Mouse (Mus musculus) heart, postnatal 0 days (tissue): ENCODE measurements around the gene Ranbp2. TPM values are rescaled to one million over a fixed set of nuclear protein-coding genes. Genes with fewer than 3 reads are reported as not detected.
A peak's percentile ranks its signal among the peaks of the same experiment; 100 is the strongest.

Experiments
- ATAC-seq: fragments of 200-750 bp; cut with Nextera tagmentation; 2 replicates; pipeline ENCODE4 v1.8.0; 2017; ENCODE audit warnings: low read depth, moderate number of reproducible peaks, moderate library complexity; ENCODE audit not compliant: insufficient read depth
- DNase-seq: peaks from one replicate; pipeline ENCODE4 v3.0.0-alpha.2; 2016; ENCODE audit warnings: low spot score
- H3K27ac ChIP-seq: fragments of 300-500 bp; sonication (generic); 2 replicates; pipeline ENCODE4 v1.5.1; 2014; ENCODE audit warnings: low read depth, mild to moderate bottlenecking
- H3K27me3 ChIP-seq: fragments of 300-500 bp; sonication (generic); 2 replicates; pipeline ENCODE4 v1.6.1; 2014; ENCODE audit warnings: low read length, mixed read lengths; ENCODE audit not compliant: control insufficient read depth, insufficient read depth
- H3K36me3 ChIP-seq: fragments of 300-500 bp; sonication (generic); replicated peaks from 2 replicates; pipeline ENCODE4 v1.6.1; 2014; ENCODE audit warnings: low read length, mixed read lengths; ENCODE audit not compliant: control insufficient read depth, insufficient read depth
- H3K4me1 ChIP-seq: fragments of 300-500 bp; sonication (generic); 2 replicates; pipeline ENCODE4 v1.6.1; 2014; ENCODE audit warnings: antibody characterized with exemption; ENCODE audit not compliant: control insufficient read depth, insufficient read depth
- H3K4me2 ChIP-seq: fragments of 300-500 bp; sonication (generic); 2 replicates; pipeline ENCODE4 v1.6.1; 2014; ENCODE audit warnings: low read depth, mild to moderate bottlenecking, low read length, moderate library complexity
- H3K4me3 ChIP-seq: fragments of 300-500 bp; sonication (generic); 2 replicates; pipeline ENCODE4 v1.5.1; 2014; ENCODE audit warnings: low read depth, low read length
- H3K9ac ChIP-seq: fragments of 300-500 bp; sonication (generic); replicated peaks from 2 replicates; pipeline ENCODE4 v1.6.1; 2014; ENCODE audit warnings: low read depth, low read length, mixed read lengths
- H3K9me3 ChIP-seq: fragments of 300-500 bp; sonication (generic); replicated peaks from 2 replicates; pipeline ENCODE4 v1.6.1; 2016; ENCODE audit warnings: low read length; ENCODE audit not compliant: control insufficient read depth
- CTCF ChIP-seq: IDR thresholded peaks from 2 replicates; pipeline ENCODE4 v1.5.1; 2016; ENCODE audit warnings: antibody characterized with exemption, control low read depth, low read depth
- EP300 ChIP-seq: IDR thresholded peaks from 2 replicates; pipeline ENCODE4 v1.6.1; 2016; ENCODE audit warnings: antibody characterized with exemption, low read depth
- WGBS: fragments of 180-500 bp; shearing (Covaris S2); extraction: QIAGEN DNeasy Blood & Tissue Kit; methylation state at CpG from one replicate; pipeline ENCODE4 v1.1.7; 2014; 5-methylcytosine and 5-hydroxymethylcytosine counted together
- polyA plus RNA-seq: library from polyadenylated mRNA; unstranded; fragments of >200 nt; fragmentation: Nextera tagmentation; extraction: Ambion mirVana; gene quantifications from 2 replicates; pipeline ENCODE4 v1.2.1, GENCODE M21; 2015
- total RNA-seq: library from RNA; depleted of rRNA; stranded (reverse); fragments of >200 nt; gene quantifications from 2 replicates; pipeline ENCODE4 v1.2.3, GENCODE M21; 2014; ENCODE audit warnings: low replicate concordance

The Ranbp2 gene
- total and polyA plus RNA-seq, 2 experiments from 2014 or later: 8.8 to 32.9 TPM

DNA sequence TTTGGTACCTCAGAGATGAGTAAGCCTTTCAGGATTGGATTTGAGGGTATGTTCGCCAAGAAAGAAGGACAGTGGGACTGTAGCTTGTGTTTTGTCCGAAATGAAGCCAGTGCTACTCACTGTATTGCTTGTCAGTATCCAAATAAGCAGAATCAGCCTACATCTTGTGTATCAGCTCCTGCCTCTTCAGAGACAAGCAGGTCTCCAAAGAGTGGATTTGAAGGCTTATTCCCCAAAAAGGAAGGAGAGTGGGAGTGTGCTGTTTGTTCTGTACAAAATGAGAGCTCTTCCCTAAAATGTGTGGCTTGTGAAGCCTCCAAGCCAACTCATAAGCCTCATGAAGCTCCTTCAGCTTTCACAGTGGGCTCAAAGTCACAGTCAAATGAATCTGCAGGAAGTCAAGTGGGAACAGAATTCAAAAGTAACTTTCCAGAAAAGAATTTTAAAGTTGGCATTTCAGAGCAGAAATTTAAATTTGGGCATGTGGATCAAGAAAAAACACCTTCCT, 31.4 kb downstream of the Ranbp2 start:
- Histone ChIP-seq H3K4me1 (no peaks in the 10 kb centered on the region), H3K4me3 (no peak overlapping the region), H3K36me3 (peaks cover 67% of the 10 kb centered on the region), H3K4me2 (no peak overlapping the region), H3K27me3 (no peaks in the 10 kb centered on the region), H3K9ac (no peak overlapping the region), H3K9me3 (no peaks in the 10 kb centered on the region), H3K27ac (no peak overlapping the region)
- TF ChIP-seq EP300: no peak
- no peak for TF ChIP-seq CTCF
- DNase-seq (no peak), ATAC-seq (no peak)
- WGBS: 95% methylated on average over 2 of the region's 2 CpGs

- WGBS: 91% methylated on average over 4 of the region's 4 CpGs
- Histone ChIP-seq H3K27me3 (no peaks in the 10 kb centered on the region), H3K4me1 (no peaks in the 10 kb centered on the region), H3K36me3 (peaks cover 79% of the 10 kb centered on the region), H3K4me3 (no peak overlapping the region), H3K4me2 (no peak overlapping the region), H3K27ac (no peak overlapping the region), H3K9me3 (no peaks in the 10 kb centered on the region), H3K9ac (no peak overlapping the region)
- no peak for DNase-seq
- no peak for ATAC-seq
- TF ChIP-seq CTCF: no peak
- no peak for TF ChIP-seq EP300
These were observed 33.3 kb downstream of the Ranbp2 start for GRCm38 (mm10) chr10:58479954-58480490.

DNA sequence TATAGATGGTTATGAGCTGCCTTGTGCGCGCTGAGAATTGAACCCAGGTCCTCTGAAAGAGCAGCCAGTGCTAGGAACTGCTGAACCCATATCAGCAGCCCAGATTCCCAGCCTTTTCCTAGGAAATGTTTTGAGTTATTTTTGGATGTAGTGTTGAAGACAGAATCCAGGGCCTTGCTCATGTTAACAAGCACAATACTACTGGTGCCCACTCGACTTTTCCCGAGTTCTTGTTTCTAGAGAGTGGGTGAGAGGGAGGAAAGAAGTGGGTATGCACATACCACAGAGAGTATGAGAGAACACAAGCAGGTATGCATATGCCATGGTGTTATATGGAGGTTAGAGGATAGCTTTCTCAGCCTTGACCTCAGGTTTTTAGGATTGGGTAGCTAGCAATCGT, 44.3 kb downstream of the Ranbp2 start:
- no peak for ATAC-seq
- no peaks in the 10 kb centered on the region for H3K9me3 ChIP-seq
- H3K36me3 ChIP-seq: peaks cover 60% of the 10 kb centered on the region
- DNase-seq: no peak
- no peak overlapping the region for H3K4me3 ChIP-seq
- WGBS: 66% methylated on average over 5 of the region's 5 CpGs
- no peak for TF ChIP-seq EP300
- H3K4me1 ChIP-seq: no peaks in the 10 kb centered on the region
- no peak overlapping the region for H3K27ac ChIP-seq
- no peaks in the 10 kb centered on the region for H3K27me3 ChIP-seq
- no peak overlapping the region for H3K4me2 ChIP-seq
- no peak overlapping the region for H3K9ac ChIP-seq

DNA sequence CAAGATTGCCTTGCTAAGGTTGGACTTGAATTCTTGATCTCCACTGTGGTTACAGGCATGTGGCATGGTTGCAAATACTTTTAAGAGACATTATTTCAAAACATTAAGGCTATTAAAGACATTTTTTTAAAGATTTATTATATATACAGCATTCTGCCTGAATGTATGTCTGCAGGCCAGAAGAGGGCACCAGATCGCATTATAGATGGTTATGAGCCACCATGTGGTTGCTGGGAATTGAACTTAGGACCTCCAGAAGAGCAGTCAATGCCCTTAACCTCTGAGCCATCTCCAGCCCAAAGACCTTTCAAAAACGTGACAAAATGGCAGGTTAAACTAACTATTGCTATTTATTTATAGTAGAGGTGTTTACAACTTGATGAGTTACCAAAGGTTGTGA, 48.9 kb downstream of the Ranbp2 start:
- Histone ChIP-seq H3K4me2 (no peak overlapping the region), H3K9me3 (no peaks in the 10 kb centered on the region)
- WGBS: 84% methylated on average over 2 of the region's 2 CpGs

GRCm38 (mm10) chr10:58496732-58497131, 50.0 kb downstream of the Ranbp2 start:
- ATAC-seq (no peak), DNase-seq (no peak)
- peak overlapping the region; percentile 69; the same call in 1 of the 2 replicates for H3K4me2 ChIP-seq
- TF ChIP-seq EP300: no peak
- TF ChIP-seq CTCF: no peak
- H3K4me1 ChIP-seq: no peaks in the 10 kb centered on the region; the same call in 1 of the 2 replicates
- H3K9ac ChIP-seq: no peak overlapping the region
- H3K4me3 ChIP-seq: no peak overlapping the region
- no peaks in the 10 kb centered on the region for H3K27me3 ChIP-seq
- peak overlapping the region; percentile 70; the same call in 1 of the 2 replicates for H3K27ac ChIP-seq
- peaks cover 25% of the 10 kb centered on the region for H3K36me3 ChIP-seq
- H3K9me3 ChIP-seq: no peaks in the 10 kb centered on the region

More for the DNA sequence above, 48.9 kb downstream of the Ranbp2 start:
- peaks cover 36% of the 10 kb centered on the region for H3K36me3 ChIP-seq
- no peak overlapping the region for H3K27ac ChIP-seq
- H3K9ac ChIP-seq: no peak overlapping the region
- TF ChIP-seq EP300 (no peak), CTCF (no peak)
- no peaks in the 10 kb centered on the region; the same call in 1 of the 2 replicates for H3K4me1 ChIP-seq
- no peak for ATAC-seq
- no peak overlapping the region for H3K4me3 ChIP-seq
- no peaks in the 10 kb centered on the region for H3K27me3 ChIP-seq
- DNase-seq: no peak
